Mouse (Mus musculus) stomach, embryonic 14.5 days (tissue): ENCODE data around the gene Cc2d2a. TPM values are rescaled to one million over a fixed set of nuclear protein-coding genes. Genes with fewer than 3 reads are reported as not detected.

ENCODE experiments used
- ATAC-seq: fragments of 200-750 bp; cut with Nextera tagmentation; 2 replicates; pipeline ENCODE4 v1.8.0; 2017; ENCODE audit warnings: low read depth, moderate TSS enrichment; ENCODE audit not compliant: insufficient number of reproducible peaks, insufficient read depth, low FRiP score
- H3K27ac ChIP-seq: fragments of 300-500 bp; sonication (generic); 2 replicates; pipeline ENCODE4 v1.5.1; 2014; ENCODE audit warnings: mild to moderate bottlenecking, low read length, moderate library complexity, mixed read lengths
- H3K27me3 ChIP-seq: fragments of 300-500 bp; sonication (generic); 2 replicates; pipeline ENCODE4 v1.6.1; 2014; ENCODE audit warnings: low read length, control low read depth, mixed read lengths; ENCODE audit not compliant: control insufficient read depth, insufficient read depth
- H3K36me3 ChIP-seq: fragments of 300-500 bp; sonication (generic); 2 replicates; pipeline ENCODE4 v1.6.1; 2014; ENCODE audit warnings: mild to moderate bottlenecking, control low read depth, low read length, moderate library complexity, mixed read lengths; ENCODE audit not compliant: control insufficient read depth, insufficient read depth
- H3K4me1 ChIP-seq: fragments of 300-500 bp; sonication (generic); 2 replicates; pipeline ENCODE4 v1.6.1; 2014; ENCODE audit warnings: low read length, control low read depth, mixed read lengths; ENCODE audit not compliant: control insufficient read depth, insufficient read depth
- H3K4me2 ChIP-seq: fragments of 300-500 bp; sonication (generic); replicated peaks from 2 replicates; pipeline ENCODE4 v1.6.1; 2014; ENCODE audit warnings: low read depth, low read length, control low read depth
- H3K4me3 ChIP-seq: fragments of 300-500 bp; sonication (generic); 2 replicates; pipeline ENCODE4 v1.5.1; 2014; ENCODE audit warnings: low read depth, low read length, control low read depth
- H3K9ac ChIP-seq: fragments of 300-500 bp; sonication (generic); replicated peaks from 2 replicates; pipeline ENCODE4 v1.6.1; 2014; ENCODE audit warnings: low read depth, mild to moderate bottlenecking, control low read depth, low read length, moderate library complexity, mixed read lengths
- H3K9me3 ChIP-seq: fragments of 300-500 bp; sonication (generic); 2 replicates; pipeline ENCODE4 v1.6.1; 2016; ENCODE audit warnings: low read depth, low read length, control low read depth; ENCODE audit not compliant: control insufficient read depth
- WGBS: fragments of 180-500 bp; shearing (Covaris S2); extraction: QIAGEN DNeasy Blood & Tissue Kit; methylation state at CpG from one replicate; pipeline ENCODE4 v1.1.7; 2014; 5-methylcytosine and 5-hydroxymethylcytosine counted together
- polyA plus RNA-seq: library from polyadenylated mRNA; unstranded; fragments of >200 nt; fragmentation: Nextera tagmentation; extraction: Ambion mirVana; gene quantifications from 2 replicates; pipeline ENCODE4 v1.2.1, GENCODE M21; 2014

Cc2d2a gene
- polyA plus RNA-seq, 1 experiment from 2014 or later: 15.7 TPM

GRCm38 (mm10) chr5:43748039-43748438 is 85.9 kb downstream of the Cc2d2a start:
- H3K9me3 ChIP-seq: no peaks in the 10 kb centered on the region
- H3K4me3 ChIP-seq: no peak overlapping the region
- peaks cover 9% of the 10 kb centered on the region for H3K36me3 ChIP-seq
- H3K4me2 ChIP-seq: no peak overlapping the region
- WGBS: 86% methylated on average over 4 of the region's 4 CpGs
- H3K9ac ChIP-seq: no peak overlapping the region
- H3K4me1 ChIP-seq: no peaks in the 10 kb centered on the region
- no peak overlapping the region for H3K27ac ChIP-seq
- ATAC-seq: no peak
- H3K27me3 ChIP-seq: no peaks in the 10 kb centered on the region

GRCm38 (mm10) chr5:43749092-43749491 is 86.9 kb downstream of the Cc2d2a start:
- WGBS: 84% methylated on average over 3 of the region's 3 CpGs
- Histone ChIP-seq H3K4me3 (no peak overlapping the region), H3K4me2 (no peak overlapping the region), H3K27me3 (no peaks in the 10 kb centered on the region), H3K36me3 (peaks cover 7% of the 10 kb centered on the region), H3K9me3 (no peaks in the 10 kb centered on the region), H3K4me1 (no peaks in the 10 kb centered on the region), H3K9ac (no peak overlapping the region), H3K27ac (no peak overlapping the region)
- no peak for ATAC-seq

GRCm38 (mm10) chr5:43770618-43771354 is 108.6 kb downstream of the Cc2d2a start:
- Histone ChIP-seq H3K9me3 (no peaks in the 10 kb centered on the region), H3K4me2 (no peak overlapping the region), H3K27me3 (no peaks in the 10 kb centered on the region), H3K9ac (no peak overlapping the region), H3K4me3 (no peak overlapping the region), H3K36me3 (peaks cover 29% of the 10 kb centered on the region), H3K4me1 (no peaks in the 10 kb centered on the region), H3K27ac (no peak overlapping the region)
- WGBS: 83% methylated on average over 3 of the region's 3 CpGs
- ATAC-seq: no peak

GRCm38 (mm10) chr5:43771555-43771954 is 109.4 kb downstream of the Cc2d2a start:
- Histone ChIP-seq H3K4me3 (no peak overlapping the region), H3K27me3 (no peaks in the 10 kb centered on the region), H3K9me3 (no peaks in the 10 kb centered on the region), H3K27ac (no peak overlapping the region), H3K4me1 (no peaks in the 10 kb centered on the region), H3K36me3 (peaks cover 25% of the 10 kb centered on the region), H3K9ac (no peak overlapping the region), H3K4me2 (no peak overlapping the region)
- no peak for ATAC-seq
- WGBS: 87% methylated on average over 3 of the region's 3 CpGs

GRCm38 (mm10) chr5:43776407-43776806 is 114.3 kb downstream of the Cc2d2a start:
- H3K4me2 ChIP-seq: no peak overlapping the region
- no peak for ATAC-seq
- no peak overlapping the region for H3K27ac ChIP-seq

GRCm38 (mm10) chr5:43776993-43777392 is 114.8 kb downstream of the Cc2d2a start:
- H3K4me1 ChIP-seq: peaks cover 7% of the 10 kb centered on the region
- ATAC-seq: no peak
- H3K4me3 ChIP-seq: no peak overlapping the region
- 0 out of 2 replicates have a peak, but pooled peaks cover 4% of the 10 kb centered on the region for H3K36me3 ChIP-seq
- no peaks in the 10 kb centered on the region for H3K27me3 ChIP-seq
- no peaks in the 10 kb centered on the region for H3K9me3 ChIP-seq
- WGBS: 52% methylated on average over 1 of the region's 1 CpGs
- no peak overlapping the region for H3K9ac ChIP-seq
- H3K27ac ChIP-seq: no peak overlapping the region
- H3K4me2 ChIP-seq: no peak overlapping the region

More at GRCm38 (mm10) chr5:43776407-43776806, 114.3 kb downstream of the Cc2d2a start:
- H3K36me3 ChIP-seq: 0 out of 2 replicates have a peak, but pooled peaks cover 4% of the 10 kb centered on the region
- no peaks in the 10 kb centered on the region for H3K9me3 ChIP-seq
- no peak overlapping the region for H3K4me3 ChIP-seq
- H3K9ac ChIP-seq: no peak overlapping the region
- no peaks in the 10 kb centered on the region for H3K27me3 ChIP-seq
- peaks cover 7% of the 10 kb centered on the region for H3K4me1 ChIP-seq

GRCm38 (mm10) chr5:43778583-43778982 is 116.4 kb downstream of the Cc2d2a start:
- Histone ChIP-seq H3K27ac (no peak overlapping the region), H3K4me3 (no peak overlapping the region), H3K4me1 (peaks cover 7% of the 10 kb centered on the region), H3K9ac (no peak overlapping the region), H3K9me3 (no peaks in the 10 kb centered on the region), H3K36me3 (no peaks in the 10 kb centered on the region), H3K4me2 (no peak overlapping the region), H3K27me3 (no peaks in the 10 kb centered on the region)
- ATAC-seq: no peak
- 88% methylated on average over 3 of the region's 3 CpGs for WGBS

- Histone ChIP-seq H3K4me1 (peaks cover 7% of the 10 kb centered on the region), H3K9me3 (no peaks in the 10 kb centered on the region), H3K4me3 (peak overlapping the region; percentile 88), H3K9ac (peak overlapping the region; percentile 95), H3K36me3 (no peaks in the 10 kb centered on the region), H3K27me3 (no peaks in the 10 kb centered on the region), H3K4me2 (peak overlapping the region; percentile 76), H3K27ac (peak overlapping the region; percentile 95)
- WGBS: 1% methylated on average over 49 of the region's 61 CpGs
- peak; percentile 62 for ATAC-seq
Observed at GRCm38 (mm10) chr5:43781423-43781976, 119.4 kb downstream of the Cc2d2a start.
